Mouse (Mus musculus) heart, embryonic 12.5 days (tissue): Measurements from ENCODE around the gene Vrk3. TPM values are rescaled to one million over a fixed set of nuclear protein-coding genes. Genes with fewer than 3 reads are reported as not detected.

Source experiments
- ATAC-seq: fragments of 200-750 bp; cut with Nextera tagmentation; 2 replicates; pipeline ENCODE4 v1.8.0; 2017; ENCODE audit warnings: moderate TSS enrichment, moderate library complexity; ENCODE audit not compliant: insufficient number of reproducible peaks, low FRiP score
- H3K27ac ChIP-seq: fragments of 300-500 bp; sonication (generic); 2 replicates; pipeline ENCODE4 v1.5.1; 2016; ENCODE audit warnings: mild to moderate bottlenecking, moderate library complexity; ENCODE audit not compliant: poor library complexity, severe bottlenecking
- H3K27me3 ChIP-seq: fragments of 300-500 bp; sonication (generic); replicated peaks from 2 replicates; pipeline ENCODE4 v1.6.1; 2016; ENCODE audit warnings: mild to moderate bottlenecking, moderate library complexity
- H3K36me3 ChIP-seq: fragments of 300-500 bp; sonication (generic); 2 replicates; pipeline ENCODE4 v1.6.1; 2016; ENCODE audit warnings: mild to moderate bottlenecking, moderate library complexity
- H3K4me1 ChIP-seq: fragments of 300-500 bp; sonication (generic); replicated peaks from 2 replicates; pipeline ENCODE4 v1.6.1; 2016; ENCODE audit warnings: mild to moderate bottlenecking
- H3K4me2 ChIP-seq: fragments of 300-500 bp; sonication (generic); 2 replicates; pipeline ENCODE4 v1.6.1; 2016; ENCODE audit warnings: mild to moderate bottlenecking, moderate library complexity
- H3K4me3 ChIP-seq: fragments of 300-500 bp; sonication (generic); 2 replicates; pipeline ENCODE4 v1.5.1; 2016; ENCODE audit warnings: mild to moderate bottlenecking
- H3K9ac ChIP-seq: fragments of 300-500 bp; sonication (generic); 2 replicates; pipeline ENCODE4 v1.6.1; 2016; ENCODE audit warnings: mild to moderate bottlenecking, moderate library complexity
- H3K9me3 ChIP-seq: fragments of 300-500 bp; sonication (generic); replicated peaks from 2 replicates; pipeline ENCODE4 v1.6.1; 2016; ENCODE audit warnings: mild to moderate bottlenecking, moderate library complexity
- WGBS: fragments of 180-500 bp; shearing (Covaris S2); methylation state at CpG from one replicate; pipeline ENCODE4 v1.1.7; 2016; 5-methylcytosine and 5-hydroxymethylcytosine counted together
- polyA plus RNA-seq: library from polyadenylated mRNA; unstranded; fragments of >200 nt; fragmentation: Nextera tagmentation; extraction: Ambion mirVana; gene quantifications from 2 replicates; pipeline ENCODE4 v1.2.1, GENCODE M21; 2016

Gene Vrk3
- polyA plus RNA-seq, 1 experiment from 2014 or later = 29.4 TPM

- peaks cover 93% of the 10 kb centered on the region for H3K36me3 ChIP-seq
- no peak for ATAC-seq
- H3K9me3 ChIP-seq = no peaks in the 10 kb centered on the region
- no peak overlapping the region for H3K27ac ChIP-seq
- H3K4me1 ChIP-seq = no peaks in the 10 kb centered on the region
- H3K9ac ChIP-seq = no peak overlapping the region
- no peaks in the 10 kb centered on the region for H3K27me3 ChIP-seq
- no peak overlapping the region for H3K4me3 ChIP-seq
- H3K4me2 ChIP-seq = no peak overlapping the region
Observed at GRCm38 (mm10) chr7:44760366-44760765, 12.2 kb downstream of the Vrk3 start.

GRCm38 (mm10) chr7:44768129-44768528 is 19.9 kb downstream of the Vrk3 start:
- Histone ChIP-seq H3K4me2 (no peak overlapping the region), H3K9me3 (no peaks in the 10 kb centered on the region), H3K27me3 (no peaks in the 10 kb centered on the region), H3K4me1 (no peaks in the 10 kb centered on the region), H3K27ac (no peak overlapping the region), H3K4me3 (no peak overlapping the region), H3K36me3 (peaks cover 92% of the 10 kb centered on the region), H3K9ac (no peak overlapping the region)
- ATAC-seq = no peak; the same call in 1 of the 2 replicates
- 70% methylated on average over 5 of the region's 5 CpGs for WGBS

DNA sequence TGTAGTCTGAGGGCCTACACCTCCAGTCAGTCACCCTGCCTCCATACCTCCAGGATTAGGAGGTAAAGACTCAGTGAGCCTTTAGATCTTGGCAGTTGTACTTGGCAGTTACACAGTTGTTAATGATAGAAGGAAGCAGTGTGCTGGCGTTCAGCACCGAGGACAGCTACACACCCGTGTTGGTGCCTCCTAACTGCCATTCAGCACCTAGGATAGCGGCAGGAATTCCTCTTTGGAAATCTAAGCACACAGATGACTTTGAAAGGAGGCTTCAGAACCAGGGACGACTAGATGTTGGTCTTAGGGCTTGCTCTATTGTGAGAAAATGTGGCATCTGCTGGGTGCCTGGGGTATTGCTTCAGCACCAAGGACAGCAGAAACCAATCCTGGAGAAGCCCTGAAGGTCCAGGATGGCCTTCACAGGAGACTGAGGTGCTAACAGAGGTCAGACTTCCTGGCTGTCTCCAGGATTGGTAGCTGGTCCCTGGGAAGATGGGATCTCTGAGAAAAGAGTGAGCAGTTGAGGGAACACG is 21.9 kb downstream of the Vrk3 start:
- Histone ChIP-seq H3K9ac (no peak overlapping the region), H3K36me3 (peaks cover 92% of the 10 kb centered on the region), H3K9me3 (no peaks in the 10 kb centered on the region), H3K27ac (no peak overlapping the region), H3K4me1 (no peaks in the 10 kb centered on the region), H3K4me2 (no peak overlapping the region), H3K27me3 (no peaks in the 10 kb centered on the region), H3K4me3 (no peak overlapping the region)
- WGBS = 12% methylated on average over 6 of the region's 6 CpGs
- ATAC-seq = no peak

- H3K9ac ChIP-seq = no peak overlapping the region
- no peaks in the 10 kb centered on the region for H3K9me3 ChIP-seq
- H3K4me3 ChIP-seq = no peak overlapping the region
- no peak overlapping the region for H3K27ac ChIP-seq
- H3K4me2 ChIP-seq = no peak overlapping the region
- H3K4me1 ChIP-seq = no peaks in the 10 kb centered on the region
- peak; percentile 68 for ATAC-seq
- peaks cover 88% of the 10 kb centered on the region for H3K36me3 ChIP-seq
- H3K27me3 ChIP-seq = no peaks in the 10 kb centered on the region
- WGBS = 65% methylated on average over 8 of the region's 8 CpGs
Observed at GRCm38 (mm10) chr7:44772591-44773204, 24.5 kb downstream of the Vrk3 start.

- H3K4me2 ChIP-seq = no peak overlapping the region
- H3K9ac ChIP-seq = no peak overlapping the region
- no peaks in the 10 kb centered on the region for H3K4me1 ChIP-seq
- no peaks in the 10 kb centered on the region for H3K27me3 ChIP-seq
- WGBS = 83% methylated on average over 9 of the region's 9 CpGs
- peak; percentile 59 for ATAC-seq
- peaks cover 60% of the 10 kb centered on the region for H3K36me3 ChIP-seq
- no peaks in the 10 kb centered on the region for H3K9me3 ChIP-seq
- no peak overlapping the region for H3K4me3 ChIP-seq
- no peak overlapping the region for H3K27ac ChIP-seq
Observed at GRCm38 (mm10) chr7:44776849-44777498, 28.8 kb downstream of the Vrk3 start.

- no peak for ATAC-seq
- 77% methylated on average over 8 of the region's 8 CpGs for WGBS
- H3K4me3 ChIP-seq = no peak overlapping the region
- H3K9me3 ChIP-seq = no peaks in the 10 kb centered on the region
- H3K4me2 ChIP-seq = no peak overlapping the region
- H3K36me3 ChIP-seq = peaks cover 31% of the 10 kb centered on the region
- H3K27ac ChIP-seq = no peak overlapping the region
- H3K27me3 ChIP-seq = no peaks in the 10 kb centered on the region
- H3K9ac ChIP-seq = no peak overlapping the region
- H3K4me1 ChIP-seq = no peaks in the 10 kb centered on the region
Observed at GRCm38 (mm10) chr7:44780101-44780500, 31.9 kb downstream of the Vrk3 start.

DNA sequence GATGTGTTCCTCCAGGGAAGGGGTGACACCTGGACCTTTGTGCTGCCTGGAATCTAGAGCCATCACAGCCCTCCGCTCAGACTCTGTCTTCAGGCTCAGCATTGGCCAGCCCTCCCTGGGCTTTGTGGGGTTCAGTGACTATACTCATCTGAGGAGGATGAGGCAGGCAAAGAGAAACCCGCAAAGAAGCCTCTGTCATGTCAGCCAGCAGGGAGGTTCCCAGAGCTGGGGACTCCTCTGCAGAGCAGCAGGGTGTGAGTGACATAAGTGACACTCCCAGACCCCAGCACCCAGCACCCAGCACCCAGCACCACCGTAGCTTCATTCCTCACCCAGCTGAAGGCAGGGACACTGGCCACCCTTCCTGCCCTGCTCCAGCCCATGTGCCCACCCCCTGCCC is 41.3 kb downstream of the Vrk3 start:
- Histone ChIP-seq H3K9me3 (peaks cover 16% of the 10 kb centered on the region), H3K9ac (no peak overlapping the region), H3K27me3 (0 out of 2 replicates have a peak, but pooled peaks cover 10% of the 10 kb centered on the region), H3K4me1 (no peaks in the 10 kb centered on the region), H3K36me3 (no peaks in the 10 kb centered on the region), H3K27ac (no peak overlapping the region), H3K4me3 (no peak overlapping the region), H3K4me2 (no peak overlapping the region)
- no peak for ATAC-seq
- 69% methylated on average over 3 of the region's 3 CpGs for WGBS

GRCm38 (mm10) chr7:44790066-44790465 is 41.9 kb downstream of the Vrk3 start:
- Histone ChIP-seq H3K4me2 (no peak overlapping the region), H3K36me3 (no peaks in the 10 kb centered on the region), H3K9me3 (peaks cover 21% of the 10 kb centered on the region), H3K27ac (no peak overlapping the region), H3K4me3 (no peak overlapping the region), H3K9ac (no peak overlapping the region), H3K27me3 (0 out of 2 replicates have a peak, but pooled peaks cover 10% of the 10 kb centered on the region), H3K4me1 (no peaks in the 10 kb centered on the region)
- WGBS = 69% methylated on average over 4 of the region's 4 CpGs
- peak; percentile 29; the same call in 1 of the 2 replicates for ATAC-seq

DNA sequence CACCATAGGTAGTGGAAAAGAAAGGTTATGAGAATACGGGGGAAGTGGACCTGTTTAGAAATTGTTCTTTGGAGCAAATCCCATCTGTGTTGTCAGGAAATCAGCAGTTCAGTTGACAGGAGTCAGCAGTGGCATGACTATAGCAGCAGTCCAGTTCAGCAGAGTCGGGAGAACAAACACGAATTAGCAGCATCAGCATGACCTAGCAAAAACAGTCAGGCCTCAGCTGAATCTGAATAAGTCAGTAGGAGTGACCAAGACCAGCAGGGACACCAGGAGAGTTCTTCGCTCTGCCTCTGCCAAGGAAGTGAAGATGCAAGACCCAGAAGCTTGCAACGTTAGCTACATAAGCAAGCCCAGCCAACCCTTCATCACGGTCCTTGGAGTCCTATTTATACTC is 44.6 kb downstream of the Vrk3 start:
- H3K36me3 ChIP-seq = no peaks in the 10 kb centered on the region
- ATAC-seq = peak; percentile 74; the same call in 1 of the 2 replicates
- WGBS = 79% methylated on average over 6 of the region's 6 CpGs
- no peak overlapping the region for H3K4me3 ChIP-seq
- H3K9ac ChIP-seq = no peak overlapping the region
- H3K27ac ChIP-seq = no peak overlapping the region
- no peak overlapping the region for H3K4me2 ChIP-seq
- H3K4me1 ChIP-seq = no peaks in the 10 kb centered on the region
- H3K9me3 ChIP-seq = peaks cover 25% of the 10 kb centered on the region
- H3K27me3 ChIP-seq = 0 out of 2 replicates have a peak, but pooled peaks cover 7% of the 10 kb centered on the region

GRCm38 (mm10) chr7:44808927-44809326 is 60.7 kb downstream of the Vrk3 start:
- ATAC-seq = no peak
- no peaks in the 10 kb centered on the region for H3K4me1 ChIP-seq
- no peak overlapping the region for H3K9ac ChIP-seq
- H3K27ac ChIP-seq = no peak overlapping the region
- H3K36me3 ChIP-seq = peaks cover 30% of the 10 kb centered on the region
- no peaks in the 10 kb centered on the region for H3K9me3 ChIP-seq
- H3K4me3 ChIP-seq = no peak overlapping the region
- 80% methylated on average over 2 of the region's 2 CpGs for WGBS
- H3K4me2 ChIP-seq = no peak overlapping the region
- no peaks in the 10 kb centered on the region for H3K27me3 ChIP-seq

GRCm38 (mm10) chr7:44809466-44809865 is 61.3 kb downstream of the Vrk3 start:
- H3K4me2 ChIP-seq = no peak overlapping the region
- H3K9me3 ChIP-seq = no peaks in the 10 kb centered on the region
- no peak overlapping the region for H3K27ac ChIP-seq
- no peak overlapping the region for H3K4me3 ChIP-seq
- WGBS = 81% methylated on average over 3 of the region's 3 CpGs
- no peak for ATAC-seq
- no peaks in the 10 kb centered on the region for H3K27me3 ChIP-seq
- H3K9ac ChIP-seq = no peak overlapping the region
- peaks cover 34% of the 10 kb centered on the region for H3K36me3 ChIP-seq
- no peaks in the 10 kb centered on the region for H3K4me1 ChIP-seq
